Mouse (Mus musculus) cerebellum, postnatal 10 days (tissue): ENCODE measurements at regions not wholly inside any gene's neighbourhood (a gene's known extent, or its start where the extent isn't known, plus 50 kb on each side); places are given as distances from the start of the nearest gene placed in this dataset.

Experiments
- DNase-seq, 2 experiments: peaks; one replicate each; pipeline ENCODE4 v3.0.0; 2021; ENCODE audit warnings: mixed read lengths in 2 of 2

DNA sequence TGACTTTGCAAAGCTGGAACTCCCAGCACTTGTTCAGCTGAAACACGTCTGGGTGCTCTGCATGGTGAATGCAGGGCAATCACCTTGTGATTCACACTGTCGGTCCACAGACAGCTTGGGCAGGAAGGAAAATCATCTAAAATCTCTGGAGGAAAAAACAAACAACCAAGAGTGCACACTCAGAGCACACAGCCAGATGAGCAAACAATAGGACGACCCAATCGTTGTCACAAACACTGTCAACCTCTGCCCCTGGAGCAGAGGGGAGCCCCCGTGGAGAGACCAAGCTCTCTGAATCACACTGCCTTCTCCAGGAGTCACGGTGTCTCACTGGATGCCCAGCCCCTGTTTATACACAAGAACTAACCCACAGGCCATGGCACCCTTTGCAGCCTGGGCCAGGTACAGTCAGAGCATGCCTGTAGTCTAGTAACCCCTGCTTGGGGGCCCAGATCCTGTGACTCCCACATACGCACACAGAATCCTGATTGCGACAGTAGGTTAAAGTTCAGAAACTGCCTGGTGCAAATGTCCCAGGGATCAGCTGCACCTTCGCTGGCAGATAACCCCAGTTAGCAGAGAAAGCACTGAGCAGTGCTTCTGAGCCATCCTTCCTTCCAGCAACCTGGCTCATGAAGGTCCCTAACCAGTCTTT lies 63.0 kb upstream of the Rreb1 start:
- no peak for DNase-seq

DNA sequence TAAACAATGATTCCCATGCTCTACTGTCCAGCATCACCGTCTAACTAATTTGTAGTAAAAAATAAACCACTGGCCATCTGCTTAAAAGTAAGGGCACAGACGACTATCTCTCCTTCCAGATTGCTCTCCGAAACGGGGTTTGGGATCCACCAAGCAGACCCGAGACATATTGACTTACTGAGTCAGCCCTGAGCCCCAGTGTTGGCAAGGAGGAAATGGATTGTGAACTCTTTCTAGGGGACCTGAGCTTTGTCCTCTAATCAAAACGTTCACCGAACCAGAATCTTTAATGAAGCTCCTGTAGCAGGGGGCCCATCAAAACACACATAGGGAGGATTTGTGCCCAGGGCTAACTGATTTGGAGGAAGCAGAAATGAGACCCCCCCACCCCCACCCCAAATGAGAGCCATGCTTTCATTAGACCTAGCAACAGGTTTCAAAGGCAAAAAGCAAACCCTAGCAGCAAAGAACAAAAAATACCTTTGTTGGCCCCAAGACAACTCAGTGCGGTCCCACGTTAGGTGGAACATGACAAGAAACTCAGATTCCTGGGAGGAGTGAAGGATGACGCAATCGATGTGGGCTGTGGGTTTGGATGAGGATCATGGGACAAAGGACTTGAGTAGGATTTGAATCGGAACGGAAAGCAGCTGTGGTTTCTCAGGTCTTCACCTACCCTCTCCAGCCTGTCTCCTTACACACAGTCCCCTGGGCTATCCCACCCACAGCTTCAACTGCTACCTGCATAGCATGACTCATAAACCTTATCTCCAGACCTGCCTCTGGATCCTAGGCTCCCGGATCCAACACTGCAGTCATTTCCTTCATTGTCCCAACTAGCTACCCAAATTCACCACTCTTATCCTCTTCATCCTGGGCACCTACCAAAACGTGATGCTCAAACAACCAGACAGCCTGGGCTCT lies 62.2 kb upstream of the Rreb1 start:
- no peak for DNase-seq

GRCm38 (mm10) chr13:37717793-37718192 lies 60.4 kb upstream of the Rreb1 start:
- DNase-seq, result no peak

DNA sequence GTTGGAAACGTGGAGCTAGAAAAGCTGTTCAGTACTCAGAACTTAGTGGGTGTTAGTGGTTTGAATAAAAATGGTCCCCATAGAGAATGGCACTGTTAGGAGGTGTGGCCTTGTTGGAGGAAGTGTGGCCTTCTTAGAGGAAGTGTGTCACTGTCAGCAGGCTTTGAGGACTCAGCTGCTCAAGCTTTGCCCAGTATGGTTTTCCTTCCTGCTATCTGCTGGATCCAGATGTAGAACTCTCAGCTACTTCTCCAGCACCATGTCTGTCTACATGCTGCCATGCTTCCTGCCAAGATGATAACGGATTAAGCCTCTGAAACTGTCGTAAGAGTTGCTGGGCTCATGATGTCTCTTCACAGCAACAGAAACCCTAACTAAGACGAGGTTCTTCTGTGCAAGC lies 59.8 kb upstream of the Rreb1 start:
- no peak for DNase-seq
